Mouse (Mus musculus) adrenal gland, postnatal 4 days (tissue): ENCODE results near the gene Cpeb4. TPM values are rescaled to one million over a fixed set of nuclear protein-coding genes. Genes with fewer than 3 reads are reported as not detected.
"Not testable (repeated sequence)": the region's sequence is repeated elsewhere in the genome, so short reads cannot be mapped to it uniquely, and the experiment has no call there.

Source experiments
- DNase-seq, 2 experiments: peaks; one replicate each; pipeline ENCODE4 v3.0.0; 2021 to 2022; ENCODE audit warnings: low spot score in 2 of 2, mixed read lengths in 2 of 2
- total RNA-seq, 2 experiments: library from RNA; stranded (reverse); gene quantifications; 2 replicates each; pipeline ENCODE4 v1.2.3; 2021

The Cpeb4 gene
- total RNA-seq, 2 experiments from 2014 or later, result 78.2 to 91.3 TPM

GRCm38 (mm10) chr11:31965256-31966134 is 93.5 kb downstream of the Cpeb4 start, which contains the start of gene 4930524B15Rik:
Gene 4930524B15Rik, plus strand, starts transcription at chr11:31965592.
- DNase-seq, result no peak

DNA sequence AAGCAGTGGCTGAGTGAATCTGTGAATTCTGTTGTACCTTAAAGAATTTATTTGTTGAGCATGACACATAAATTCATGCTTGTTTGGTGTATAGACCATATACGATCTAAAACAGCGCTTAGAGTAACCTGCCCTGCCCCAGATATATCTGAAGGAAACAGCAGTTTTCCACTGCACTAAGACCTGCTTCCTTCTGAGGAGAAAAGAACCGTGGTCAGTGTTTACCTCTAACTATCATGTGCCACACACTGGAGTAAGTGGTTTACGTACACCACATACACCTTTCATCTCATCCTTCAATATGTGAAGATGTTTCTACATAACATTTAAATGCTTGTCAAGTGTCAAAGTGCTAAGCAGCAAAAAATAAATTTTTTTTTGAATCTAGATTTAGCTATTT is 102.1 kb downstream of the Cpeb4 start:
- no peak for DNase-seq

GRCm38 (mm10) chr11:31974826-31975225 is 102.8 kb downstream of the Cpeb4 start:
- no peak for DNase-seq

DNA sequence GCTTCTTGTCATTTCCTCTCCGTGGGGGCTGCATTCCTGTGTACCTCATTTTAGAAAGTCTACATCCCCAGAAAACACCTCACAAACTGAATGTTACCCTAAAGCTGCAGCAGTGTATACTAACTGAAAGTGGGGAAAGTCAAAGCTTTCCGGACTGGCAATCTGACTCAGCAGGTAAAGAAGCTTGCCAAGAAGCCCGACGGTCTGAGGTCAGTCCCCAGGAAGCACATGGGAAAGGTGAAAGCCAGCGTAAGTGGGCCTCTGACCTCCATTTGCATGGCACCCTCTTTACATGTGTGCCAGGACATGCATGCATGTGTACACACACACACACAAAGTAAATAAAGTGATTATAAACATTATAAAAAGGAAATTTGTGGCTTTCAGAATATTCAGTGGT is 103.7 kb downstream of the Cpeb4 start:
- DNase-seq, result no peak

- no peak for DNase-seq
These were observed 104.1 kb downstream of the Cpeb4 start for GRCm38 (mm10) chr11:31976137-31976536.

DNA sequence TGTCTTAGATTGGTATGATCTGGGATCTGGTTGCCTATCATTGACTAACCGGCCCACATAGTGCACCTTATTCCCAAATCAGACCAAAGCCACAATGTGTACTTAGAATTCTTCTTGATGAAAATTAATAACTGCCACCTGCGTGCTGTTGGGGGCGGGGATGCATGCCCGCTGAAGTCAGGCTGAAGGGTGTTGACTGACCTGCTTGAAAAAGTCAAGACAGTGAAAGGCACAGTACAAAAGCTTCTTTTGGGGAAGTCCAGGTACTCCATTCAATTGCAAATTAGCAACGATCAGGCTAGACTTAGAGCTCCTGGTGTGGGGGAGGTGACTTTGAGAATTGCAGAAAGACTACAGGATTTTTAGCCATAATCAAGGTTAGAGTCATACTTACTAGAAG is 108.1 kb downstream of the Cpeb4 start:
- not testable (repeated sequence) for DNase-seq

DNA sequence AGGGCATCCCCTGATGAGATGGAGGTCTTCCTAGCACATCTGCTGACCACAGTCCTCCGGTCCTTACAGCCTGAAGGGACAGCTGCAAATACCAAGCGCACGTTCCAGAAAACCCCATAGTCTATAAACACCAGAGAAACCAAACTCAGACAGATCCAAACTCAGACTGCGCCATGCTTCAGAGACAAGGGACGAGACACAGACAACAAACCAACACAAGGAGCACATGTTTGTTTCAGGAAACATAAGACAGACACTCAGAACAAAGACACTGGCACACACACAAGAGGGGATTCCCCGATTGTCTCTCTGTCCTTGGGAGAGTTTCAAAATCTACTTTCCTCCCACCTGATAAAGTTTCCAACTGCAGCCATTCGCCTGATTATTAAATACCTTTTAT is 109.8 kb downstream of the Cpeb4 start:
- no peak for DNase-seq

- DNase-seq, result not testable (repeated sequence)
These were observed 110.4 kb downstream of the Cpeb4 start for GRCm38 (mm10) chr11:31982247-31982943.

DNA sequence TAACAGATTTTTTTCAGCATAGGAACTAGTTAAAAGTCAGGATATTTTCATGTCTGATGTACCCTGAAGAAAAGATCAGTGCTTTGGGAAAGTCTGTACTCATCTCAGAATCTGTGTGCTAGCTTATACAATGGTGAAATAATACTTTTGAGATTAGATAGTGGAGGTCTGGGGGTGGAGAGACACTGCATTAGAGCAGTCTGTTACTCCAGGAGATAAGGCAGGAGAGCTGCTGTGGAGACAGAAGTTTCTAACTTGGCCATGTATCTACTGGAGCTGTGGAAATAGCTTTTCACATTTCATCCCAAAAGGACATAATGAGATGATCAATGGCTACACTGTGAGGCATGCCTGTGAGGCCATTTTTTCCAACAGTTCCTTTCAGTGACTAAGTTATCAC is 111.2 kb downstream of the Cpeb4 start:
- no peak for DNase-seq

DNA sequence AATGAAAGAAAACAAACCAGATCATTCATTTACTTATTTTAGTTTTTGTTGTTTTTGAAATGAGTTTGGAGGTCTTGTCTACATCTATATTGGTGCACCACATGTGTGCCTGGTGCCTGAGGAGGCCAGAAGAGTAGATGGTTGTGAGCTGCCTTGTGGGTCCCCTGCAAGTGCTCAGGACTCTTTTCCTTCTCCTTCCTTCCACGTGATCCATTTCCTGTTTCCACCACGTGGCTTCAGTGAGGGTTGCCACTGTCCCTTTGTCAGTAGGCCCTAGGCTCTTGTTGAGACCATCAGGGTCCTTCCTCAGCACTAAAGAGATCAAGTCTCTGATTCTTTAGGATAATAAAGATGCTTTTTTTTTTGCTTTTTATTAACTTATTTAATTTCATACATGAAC is 112.8 kb downstream of the Cpeb4 start:
- DNase-seq, result no peak

Other genes starting within 250 kb of the Cpeb4 start
- gene Bod1, start 200.3 kb upstream of the Cpeb4 start, total RNA-seq, result 10 to 100 TPM; 68.2 to 70.2 TPM
- gene 4930524B15Rik, start 93.4 kb downstream of the Cpeb4 start, total RNA-seq, result not detected
- gene Nsg2, start 128.3 kb downstream of the Cpeb4 start, total RNA-seq, result 10 to 100 TPM; 58.2 to 64.7 TPM